Mouse (Mus musculus): ENCODE measurements around the gene Gab2.

GRCm38 (mm10) chr7:97083579-97083978, 2.2 kb downstream of the Gab2 start:
- TF ChIP-seq CHD2 (IDR thresholded peaks at IDR 0.05; ENCODE audit: low read depth, low read length) (no peak), HCFC1 (IDR thresholded peaks at IDR 0.05; ENCODE audit: borderline replicate concordance, insufficient read depth, low read length) (no peak)

All from ES-E14 (cell line).